Mouse (Mus musculus) NIH3T3 (cell line): ENCODE results near the gene Fdxr.

Source experiments
- DNase-seq: peaks from one replicate; pipeline ENCODE4 v3.0.0-alpha.2; 2012; ENCODE audit warnings: low read depth

Gene Fdxr

GRCm38 (mm10) chr11:115269330-115270066 lies 7.4 kb downstream of the Fdxr start:
- no peak for DNase-seq

GRCm38 (mm10) chr11:115267958-115268357 lies 8.9 kb downstream of the Fdxr start:
- no peak for DNase-seq

- DNase-seq: no peak
These were observed 9.6 kb downstream of the Fdxr start, which contains the start of gene Grin2c for GRCm38 (mm10) chr11:115267061-115267883. Gene Grin2c (minus strand): TSS chr11:115267243.

GRCm38 (mm10) chr11:115266400-115266778 lies 10.5 kb downstream of the Fdxr start:
- DNase-seq: no peak

GRCm38 (mm10) chr11:115265771-115266399 lies 11.0 kb downstream of the Fdxr start:
- DNase-seq: no peak

- no peak for DNase-seq
These were observed 11.8 kb downstream of the Fdxr start for GRCm38 (mm10) chr11:115264862-115265668.

GRCm38 (mm10) chr11:115264136-115264861 lies 12.6 kb downstream of the Fdxr start:
- DNase-seq: no peak

GRCm38 (mm10) chr11:115262954-115263353 lies 13.9 kb downstream of the Fdxr start:
- DNase-seq: no peak

- DNase-seq: no peak
These were observed 17.7 kb downstream of the Fdxr start for GRCm38 (mm10) chr11:115259134-115259533.

GRCm38 (mm10) chr11:115257775-115258510 lies 18.9 kb downstream of the Fdxr start:
- DNase-seq: no peak

- DNase-seq: no peak
These were observed 25.6 kb downstream of the Fdxr start for GRCm38 (mm10) chr11:115251258-115251657.

GRCm38 (mm10) chr11:115250405-115251090 lies 26.3 kb downstream of the Fdxr start:
- no peak for DNase-seq

- DNase-seq: no peak
These were observed 27.0 kb downstream of the Fdxr start for GRCm38 (mm10) chr11:115249721-115250404.

GRCm38 (mm10) chr11:115247945-115248344 lies 28.9 kb downstream of the Fdxr start:
- no peak for DNase-seq

GRCm38 (mm10) chr11:115247240-115247639 lies 29.6 kb downstream of the Fdxr start:
- DNase-seq: no peak

GRCm38 (mm10) chr11:115246386-115246785 lies 30.5 kb downstream of the Fdxr start:
- no peak for DNase-seq

GRCm38 (mm10) chr11:115244840-115245239 lies 32.0 kb downstream of the Fdxr start:
- DNase-seq: no peak

- DNase-seq: no peak
These were observed 33.1 kb downstream of the Fdxr start for GRCm38 (mm10) chr11:115243783-115244182.

- no peak for DNase-seq
These were observed 34.1 kb downstream of the Fdxr start for GRCm38 (mm10) chr11:115242746-115243145.
